Mouse (Mus musculus): ENCODE data around the gene Gck.
"Not testable (repeated sequence)": the region's sequence is repeated elsewhere in the genome, so short reads cannot be mapped to it uniquely, and the experiment has no call there.

Gene Gck

DNA sequence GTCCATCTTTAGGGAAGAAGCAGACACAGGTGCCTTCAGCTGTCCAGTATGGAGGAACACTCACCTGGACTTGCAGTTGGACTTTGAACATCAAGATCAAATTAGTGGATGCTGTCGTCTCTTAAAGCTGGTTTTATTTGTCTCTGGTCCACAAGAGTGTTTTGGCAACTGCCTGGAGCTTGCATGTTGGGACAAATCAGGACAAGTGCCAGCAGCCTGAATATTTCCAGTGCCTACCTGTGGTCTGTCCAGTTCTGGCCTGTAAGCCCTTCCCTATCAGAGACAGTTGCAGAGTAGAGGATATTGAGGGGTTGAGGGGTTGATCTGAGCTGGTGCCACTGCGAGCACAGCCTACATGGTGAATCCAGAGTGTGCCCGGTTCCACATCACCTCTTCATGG lies 16.9 kb upstream of the Gck start:
- in situ Hi-C loops (cut with MboI; ENCODE audit: low pct_unique_long_range_greater_than_20kb in 1 of 2, low sequenced_read_pairs in 2 of 2, unreplicated experiment in 1 of 2): no loop called here

DNA sequence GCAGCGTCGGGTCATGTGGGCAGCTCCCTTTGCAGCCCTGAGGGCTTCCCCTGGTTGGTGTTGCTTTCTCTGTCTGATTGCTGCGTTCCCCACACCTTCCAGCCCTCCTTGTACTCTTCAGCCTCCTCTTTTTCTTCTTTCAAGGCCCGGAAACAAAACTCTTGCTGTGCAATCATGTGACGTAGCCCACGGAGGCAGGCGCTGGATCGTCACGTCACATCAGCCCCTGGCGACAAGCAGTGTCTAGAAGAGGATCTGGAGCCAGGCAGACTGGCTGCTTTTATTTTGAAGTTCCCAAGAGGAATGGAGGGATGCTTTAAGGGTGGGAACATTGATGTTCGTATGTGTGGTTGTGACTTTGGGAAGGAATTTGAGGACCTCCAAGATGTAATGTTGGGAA lies 16.0 kb upstream of the Gck start:
- in situ Hi-C loops (cut with MboI; ENCODE audit: low pct_unique_long_range_greater_than_20kb in 1 of 2, low sequenced_read_pairs in 2 of 2, unreplicated experiment in 1 of 2): no loop called here

DNA sequence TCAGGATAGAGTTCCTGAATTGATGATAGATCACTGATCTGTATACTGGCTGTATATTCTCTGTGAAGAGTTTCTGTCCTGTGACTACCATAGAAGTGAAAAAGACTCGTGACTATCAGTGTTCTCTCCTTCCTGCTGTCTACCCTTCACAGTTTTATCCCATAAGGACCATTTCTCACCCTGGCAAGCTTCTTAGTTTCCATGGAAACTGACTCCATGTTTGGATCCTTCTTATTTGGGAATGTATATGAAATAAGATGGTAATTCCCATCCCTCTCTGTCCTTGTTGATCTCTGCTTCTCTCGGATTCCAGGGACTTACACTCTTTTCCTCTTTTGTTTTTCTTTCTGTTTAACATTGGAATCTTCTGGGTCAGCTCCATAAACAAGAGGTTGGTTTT lies 10.2 kb upstream of the Gck start:
- in situ Hi-C loops (cut with MboI; ENCODE audit: low pct_unique_long_range_greater_than_20kb in 1 of 2, low sequenced_read_pairs in 2 of 2, unreplicated experiment in 1 of 2): no loop called here

DNA sequence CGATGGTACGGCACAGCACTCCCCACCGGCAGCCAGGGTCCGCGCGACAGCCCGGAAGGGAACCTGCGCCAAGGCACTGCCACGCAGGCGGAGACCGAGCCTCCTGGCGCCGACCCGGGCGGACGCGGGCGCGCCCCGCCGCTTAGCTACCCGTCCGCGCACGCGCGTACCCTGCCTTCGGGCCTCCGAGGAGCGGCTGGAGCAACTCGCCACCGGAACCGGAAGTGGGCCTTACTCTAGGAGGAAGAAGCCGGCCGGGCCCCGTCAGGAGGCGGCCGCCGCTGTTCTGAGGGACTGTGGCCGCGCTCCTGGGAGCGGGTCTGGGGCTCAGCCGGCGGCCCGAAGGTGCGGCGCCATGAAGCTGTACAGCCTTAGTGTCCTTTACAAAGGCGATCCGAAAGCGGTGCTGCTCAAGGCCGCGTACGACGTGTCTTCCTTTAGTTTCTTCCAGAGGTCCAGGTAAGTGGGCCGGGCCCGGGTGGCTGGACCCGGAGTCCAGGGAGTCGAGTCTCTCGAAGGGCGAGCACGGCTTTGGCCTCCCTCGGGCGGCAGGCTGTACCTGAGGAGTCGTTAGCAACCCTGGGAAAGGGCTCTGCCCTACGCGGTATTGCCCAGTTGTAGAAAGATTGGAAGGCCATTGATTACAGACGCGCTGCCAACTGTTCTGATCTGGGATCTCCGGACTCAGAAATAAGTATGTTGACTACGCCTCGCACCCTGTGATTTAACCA lies 5.8 kb upstream of the Gck start, which contains the start of gene Ykt6:
Gene Ykt6, plus strand, starts transcription at position 148 of the 731 bp plus-strand sequence.
- in situ Hi-C loops (cut with MboI; ENCODE audit: low pct_unique_long_range_greater_than_20kb in 1 of 2, low sequenced_read_pairs in 2 of 2, unreplicated experiment in 1 of 2): no loop called here

DNA sequence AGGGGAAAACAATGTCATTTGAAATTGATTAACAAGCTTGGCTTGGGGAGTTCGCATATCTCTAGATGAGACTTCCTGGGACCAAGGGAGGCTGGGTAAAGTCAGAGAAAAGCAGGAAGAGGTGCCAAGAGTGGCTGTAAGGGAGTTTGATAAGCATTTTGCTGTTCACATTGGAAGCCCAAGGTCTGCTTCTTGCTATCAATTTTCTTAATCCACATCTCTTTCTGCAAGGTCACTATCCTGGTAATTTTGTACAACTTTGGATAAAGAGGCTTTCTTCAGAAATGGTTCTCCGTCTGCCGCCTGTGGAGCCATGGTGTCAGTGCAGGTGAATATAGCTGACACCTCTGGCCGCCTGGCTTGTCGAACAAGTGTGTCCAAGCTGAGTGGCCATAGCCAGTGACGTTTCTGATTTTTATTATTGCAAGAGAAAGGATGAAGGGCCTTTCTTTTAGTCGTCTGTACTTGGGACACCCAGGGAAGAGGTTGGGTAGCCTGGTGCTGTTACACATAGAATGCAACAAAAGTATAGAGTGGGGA lies 5.2 kb upstream of the Gck start:
- in situ Hi-C loops (cut with MboI; ENCODE audit: low pct_unique_long_range_greater_than_20kb in 1 of 2, low sequenced_read_pairs in 2 of 2, unreplicated experiment in 1 of 2): no loop called here

DNA sequence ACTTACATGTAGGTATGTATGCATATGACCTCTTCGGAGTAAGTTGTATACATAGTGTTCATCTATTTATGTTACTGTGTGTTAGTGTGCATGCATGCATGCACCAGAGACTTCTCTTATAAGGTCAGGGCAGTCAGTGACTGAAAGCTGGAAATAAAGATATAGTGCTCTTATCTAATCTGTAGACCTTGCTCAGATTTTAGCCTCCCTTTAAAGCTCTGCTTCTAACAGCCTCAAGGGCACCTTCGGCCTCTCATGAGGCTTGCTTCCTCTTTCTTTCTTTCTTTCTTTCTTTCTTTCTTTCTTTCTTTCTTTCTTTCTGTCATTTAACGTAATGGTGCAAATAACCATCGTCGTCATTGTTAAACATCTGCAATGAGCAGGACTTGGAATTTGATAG lies 4.6 kb upstream of the Gck start:
- in situ Hi-C loops (cut with MboI; ENCODE audit: low pct_unique_long_range_greater_than_20kb in 1 of 2, low sequenced_read_pairs in 2 of 2, unreplicated experiment in 1 of 2): no loop called here

DNA sequence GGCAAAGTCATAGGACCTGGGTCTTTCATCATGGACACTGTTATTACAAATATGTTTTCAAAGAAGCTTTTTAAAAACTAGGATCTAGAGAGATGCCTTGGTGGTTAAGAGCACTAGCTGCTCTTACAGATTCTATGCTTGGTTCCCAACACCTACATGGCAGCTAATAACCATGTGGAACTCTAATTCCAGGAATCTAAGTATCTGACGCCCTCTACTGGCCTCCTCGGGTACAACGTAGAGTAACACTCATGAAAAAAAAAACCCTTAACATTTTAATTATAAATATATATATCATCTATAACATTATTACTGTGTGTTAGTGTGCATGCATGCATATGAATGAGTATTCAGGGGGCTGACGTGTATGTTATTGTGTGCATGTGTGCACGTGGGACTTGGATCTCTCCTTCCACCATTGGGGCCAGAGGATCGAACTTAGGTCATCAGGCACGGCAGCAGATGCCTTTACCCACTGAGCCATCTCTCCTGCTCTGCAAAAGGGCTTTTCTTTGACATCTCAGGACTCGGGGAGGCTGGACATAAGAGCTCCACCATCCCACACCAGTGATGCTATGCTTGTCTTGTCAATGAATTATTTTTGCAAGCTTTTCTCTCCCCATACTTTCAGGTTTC lies 3.4 kb upstream of the Gck start:
- in situ Hi-C loops (cut with MboI; ENCODE audit: low pct_unique_long_range_greater_than_20kb in 1 of 2, low sequenced_read_pairs in 2 of 2, unreplicated experiment in 1 of 2): no loop called here

DNA sequence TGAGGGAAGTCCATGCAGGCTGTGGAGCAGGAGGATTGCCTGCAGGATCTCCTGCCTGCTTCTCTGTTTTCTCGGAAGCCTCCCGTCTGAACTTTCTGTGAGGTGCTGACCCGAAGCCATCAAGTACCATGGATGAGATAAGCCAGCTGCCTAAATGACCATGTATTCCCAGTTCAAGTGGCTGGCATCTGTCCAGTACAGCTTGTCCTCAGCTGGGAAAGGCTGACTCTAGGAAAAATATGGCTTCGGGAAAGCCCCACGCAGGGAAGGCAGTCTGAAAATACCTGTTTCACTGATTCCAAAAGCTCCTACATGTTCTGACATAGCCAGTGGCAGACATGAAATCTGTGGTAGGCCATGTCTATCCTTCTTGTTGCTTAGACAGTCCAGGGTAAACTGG lies 2.6 kb upstream of the Gck start:
- in situ Hi-C loops (cut with MboI; ENCODE audit: low pct_unique_long_range_greater_than_20kb in 1 of 2, low sequenced_read_pairs in 2 of 2, unreplicated experiment in 1 of 2): no loop called here

DNA sequence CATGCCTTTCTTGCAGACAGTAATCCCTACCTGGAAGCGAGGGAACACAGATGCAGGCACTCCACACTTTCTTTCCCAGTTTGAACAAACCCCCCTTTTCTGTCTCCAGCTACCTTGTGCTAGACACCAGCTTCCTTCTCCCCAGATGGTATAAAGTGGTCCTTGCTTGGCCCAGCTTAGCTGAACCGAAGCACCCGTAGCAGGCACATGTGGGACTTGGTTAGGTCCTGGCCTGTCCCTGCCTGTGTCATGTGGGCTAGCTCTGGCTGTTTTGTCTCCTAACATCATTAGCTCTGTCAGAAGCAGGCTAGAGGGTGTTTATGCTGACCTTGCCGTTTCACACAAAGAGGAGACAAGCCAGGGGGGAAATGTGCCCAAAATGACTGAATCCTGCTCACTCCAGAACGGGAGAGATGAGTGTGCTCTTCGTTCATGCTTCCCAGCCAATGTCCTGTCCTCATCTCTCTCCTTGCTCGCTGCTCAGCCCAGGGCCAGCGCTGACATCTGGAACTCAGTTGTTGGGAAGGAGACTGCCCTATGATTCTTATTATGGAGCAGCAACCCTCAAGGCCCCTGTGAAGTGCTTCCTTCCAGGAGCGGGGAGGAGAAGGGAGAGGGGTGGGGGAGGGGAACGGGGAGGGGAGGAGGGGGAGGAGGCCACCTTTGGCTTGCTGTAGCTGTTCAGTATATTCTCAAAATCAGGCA lies 1.2 kb downstream of the Gck start:
- in situ Hi-C loops (cut with MboI; ENCODE audit: low pct_unique_long_range_greater_than_20kb in 1 of 2, low sequenced_read_pairs in 2 of 2, unreplicated experiment in 1 of 2): no loop called here

DNA sequence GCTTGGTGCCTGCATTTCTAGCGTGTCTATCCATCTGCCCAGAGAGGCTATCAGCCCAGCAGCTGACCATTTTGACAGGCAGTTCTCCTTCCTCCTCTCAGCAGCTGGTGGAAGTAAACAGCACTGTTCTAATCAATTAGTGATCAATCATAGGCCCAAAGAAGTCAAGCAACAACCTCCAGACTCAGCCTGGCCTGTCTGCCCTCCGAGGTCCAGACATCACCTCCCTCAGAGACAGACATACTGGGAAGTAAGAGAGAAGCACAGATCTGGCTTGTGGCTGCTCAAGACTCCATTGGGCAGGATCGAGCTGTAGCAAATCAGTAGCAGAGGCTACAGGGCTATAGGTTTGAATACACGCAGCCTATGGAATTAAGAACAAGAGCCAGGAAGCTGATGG lies 2.1 kb downstream of the Gck start:
- in situ Hi-C loops (cut with MboI; ENCODE audit: low pct_unique_long_range_greater_than_20kb in 1 of 2, low sequenced_read_pairs in 2 of 2, unreplicated experiment in 1 of 2): no loop called here

DNA sequence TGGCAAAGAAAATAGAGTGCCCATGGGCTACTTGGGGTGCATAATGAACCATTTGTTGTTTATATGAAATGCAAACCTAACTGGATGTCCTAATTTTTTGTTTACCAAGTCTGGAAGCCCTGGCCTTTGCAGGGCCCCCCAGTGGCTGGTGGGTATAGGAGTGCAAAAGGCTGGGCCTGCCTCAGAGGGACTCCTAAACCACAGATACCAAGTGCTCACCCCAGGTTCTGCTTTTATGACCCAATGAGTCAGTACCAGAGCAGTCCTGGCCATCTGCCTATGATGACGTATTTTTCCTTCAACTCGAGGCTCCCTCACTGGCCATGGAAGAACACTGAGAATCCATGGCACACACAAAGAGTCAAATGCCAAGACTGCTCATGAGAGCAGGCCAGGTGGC lies 4.8 kb downstream of the Gck start:
- in situ Hi-C loops (cut with MboI; ENCODE audit: low pct_unique_long_range_greater_than_20kb in 1 of 2, low sequenced_read_pairs in 2 of 2, unreplicated experiment in 1 of 2): no loop called here

DNA sequence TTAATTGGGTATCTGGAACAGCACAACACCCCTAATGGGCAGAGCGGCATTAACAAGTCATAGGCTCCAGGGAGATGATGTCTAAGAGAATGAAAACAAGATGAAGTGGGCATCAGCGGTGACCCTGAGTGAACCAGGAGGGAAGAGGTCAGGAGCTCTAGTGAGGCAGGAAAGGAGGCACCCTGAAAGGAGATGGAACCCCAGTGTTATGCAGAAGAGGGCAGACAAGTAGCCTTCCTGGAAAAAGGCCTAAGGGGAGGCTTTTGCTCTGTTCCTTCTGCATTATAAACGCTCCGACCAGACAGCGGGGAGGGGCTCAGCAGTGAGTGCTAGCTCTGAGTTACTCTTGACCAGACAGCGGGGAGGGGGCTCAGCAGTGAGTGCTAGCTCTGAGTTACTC lies 6.9 kb downstream of the Gck start:
- in situ Hi-C loops (cut with MboI; ENCODE audit: low pct_unique_long_range_greater_than_20kb in 1 of 2, low sequenced_read_pairs in 2 of 2, unreplicated experiment in 1 of 2): no loop called here

DNA sequence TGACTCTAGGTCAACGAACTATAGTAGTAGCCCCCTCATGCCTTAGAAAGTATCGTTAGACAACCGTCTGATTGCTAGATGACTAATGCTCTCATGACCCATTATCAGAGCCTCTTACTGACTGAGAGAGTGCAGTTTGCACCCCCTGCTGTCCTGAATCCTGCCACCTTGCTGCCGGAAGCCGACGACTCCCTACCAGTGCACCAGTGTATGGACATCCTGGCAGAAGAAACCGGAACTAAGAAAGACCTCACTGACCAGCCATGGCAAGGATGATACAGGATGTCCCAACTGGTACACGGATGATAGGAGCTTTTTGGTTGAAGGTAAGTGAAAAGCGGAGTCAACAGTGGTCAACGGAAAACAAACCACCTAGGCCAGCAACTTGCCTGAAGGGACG lies 15.3 kb downstream of the Gck start:
- in situ Hi-C loops (cut with MboI; ENCODE audit: low pct_unique_long_range_greater_than_20kb in 1 of 2, low sequenced_read_pairs in 2 of 2, unreplicated experiment in 1 of 2): not testable (repeated sequence)

DNA sequence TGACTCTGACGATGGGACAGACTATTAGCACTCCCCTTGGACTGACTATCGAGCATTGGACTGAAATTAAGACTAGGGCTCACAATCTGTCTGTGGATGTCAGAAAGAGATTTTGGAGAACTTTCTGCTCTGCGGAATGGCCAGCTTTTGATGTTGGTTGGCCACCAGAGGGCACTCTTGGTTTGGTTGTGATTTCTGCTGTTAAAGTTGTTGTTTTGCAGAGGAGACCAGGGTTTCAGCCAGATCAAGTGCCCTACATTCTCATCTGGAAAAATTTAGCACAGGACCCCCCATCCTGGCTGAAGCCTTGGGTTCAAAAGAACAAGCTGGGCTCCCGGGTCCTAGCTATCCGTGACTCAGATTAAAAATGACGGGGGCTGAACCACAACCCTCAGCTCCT lies 17.9 kb downstream of the Gck start:
- in situ Hi-C loops (cut with MboI; ENCODE audit: low pct_unique_long_range_greater_than_20kb in 1 of 2, low sequenced_read_pairs in 2 of 2, unreplicated experiment in 1 of 2): not testable (repeated sequence)

DNA sequence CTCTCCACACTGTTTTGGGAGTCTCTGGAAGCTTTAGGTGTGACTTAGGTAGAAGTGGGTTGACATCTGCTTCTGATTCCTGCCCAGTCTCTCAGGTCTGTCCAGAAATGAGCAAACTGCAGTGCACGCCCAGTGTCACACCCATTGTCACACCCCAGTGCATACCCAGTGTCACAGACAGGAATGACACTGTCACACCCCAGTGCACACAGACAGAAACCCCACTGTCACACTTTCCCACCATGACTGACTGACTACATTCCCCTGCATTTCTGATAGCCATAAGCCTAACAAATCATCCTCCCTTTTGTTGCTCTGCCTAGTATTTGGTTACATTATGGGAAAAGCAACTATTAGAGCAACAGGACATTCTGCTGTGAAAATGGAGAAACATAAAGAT lies 19.3 kb downstream of the Gck start:
- in situ Hi-C loops (cut with MboI; ENCODE audit: low pct_unique_long_range_greater_than_20kb in 1 of 2, low sequenced_read_pairs in 2 of 2, unreplicated experiment in 1 of 2): no loop called here

DNA sequence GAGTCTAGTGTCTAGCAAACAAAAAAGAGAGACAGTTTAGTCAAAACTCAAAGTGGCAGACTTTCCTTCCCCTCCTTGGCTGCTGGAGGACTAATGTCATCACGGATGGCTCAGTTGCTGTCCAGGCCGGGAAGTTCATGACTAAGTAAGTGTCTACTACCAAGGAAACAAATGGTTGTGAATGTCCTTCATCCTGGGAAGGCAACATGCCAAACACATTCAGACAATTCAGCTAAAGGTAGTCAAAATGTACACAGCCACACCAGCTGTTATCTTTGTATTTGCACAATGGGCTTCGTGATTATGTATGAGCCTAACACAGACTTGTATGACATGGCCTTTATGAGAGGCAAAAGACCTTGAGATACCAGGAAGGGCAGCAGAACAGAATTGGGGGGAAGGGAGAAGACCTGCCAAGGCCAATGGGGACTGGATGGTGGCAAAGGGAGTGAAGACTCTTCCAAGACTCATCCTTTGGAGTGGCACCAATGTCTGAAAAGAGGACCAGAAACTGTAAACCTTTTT lies 23.1 kb downstream of the Gck start:
- in situ Hi-C loops (cut with MboI; ENCODE audit: low pct_unique_long_range_greater_than_20kb in 1 of 2, low sequenced_read_pairs in 2 of 2, unreplicated experiment in 1 of 2): no loop called here

DNA sequence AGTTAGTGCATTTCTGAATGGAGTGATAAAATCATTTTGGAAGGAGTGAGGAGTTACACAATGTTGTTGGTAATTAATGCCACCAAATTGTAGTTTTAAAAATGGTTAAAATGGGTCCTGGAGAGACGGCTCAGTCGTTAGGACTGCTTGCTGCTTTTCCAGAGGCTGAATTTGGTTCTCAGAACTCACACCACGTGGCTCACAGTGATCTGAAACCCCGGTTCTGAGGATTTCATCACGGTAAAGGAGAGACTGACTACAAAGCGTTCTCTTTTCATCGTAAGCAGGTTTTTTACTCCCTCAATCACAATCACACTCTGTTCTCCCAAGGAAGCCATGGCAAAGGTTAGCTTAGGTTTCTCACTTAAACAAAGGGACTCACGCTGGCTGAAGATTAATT lies 25.2 kb downstream of the Gck start:
- in situ Hi-C loops (cut with MboI; ENCODE audit: low pct_unique_long_range_greater_than_20kb in 1 of 2, low sequenced_read_pairs in 2 of 2, unreplicated experiment in 1 of 2): no loop called here

DNA sequence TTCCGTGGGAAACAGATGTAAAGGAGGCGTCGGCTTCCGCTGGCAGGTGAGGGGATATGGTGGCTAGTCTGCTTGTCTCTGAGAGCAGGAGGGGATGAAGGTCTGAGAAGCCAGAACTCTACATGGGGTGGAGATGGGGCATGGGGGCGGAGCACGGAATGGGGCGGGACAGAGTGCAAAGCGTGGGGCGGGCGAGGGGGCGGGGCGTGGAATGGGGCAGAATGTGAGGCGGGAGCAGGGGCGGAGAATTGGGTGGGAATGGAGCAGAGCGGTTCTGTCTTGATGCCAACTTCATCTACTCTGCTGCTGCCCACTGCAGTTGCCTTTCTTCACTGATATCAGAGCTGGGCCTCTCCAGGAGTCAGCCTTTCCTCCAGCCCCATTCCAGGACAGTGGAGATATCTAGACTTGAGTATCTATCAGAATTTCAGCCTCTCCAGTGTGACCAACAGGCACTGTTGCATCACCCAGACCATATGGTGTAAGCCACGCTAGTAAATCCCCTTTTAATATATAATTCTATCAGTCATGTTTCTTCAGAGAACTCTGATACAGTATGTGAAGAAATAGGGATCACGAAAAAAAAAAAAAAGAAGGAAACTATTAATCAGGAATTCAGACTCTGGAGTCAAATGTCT lies 29.4 kb downstream of the Gck start:
- in situ Hi-C loops (cut with MboI; ENCODE audit: low pct_unique_long_range_greater_than_20kb in 1 of 2, low sequenced_read_pairs in 2 of 2, unreplicated experiment in 1 of 2): no loop called here

DNA sequence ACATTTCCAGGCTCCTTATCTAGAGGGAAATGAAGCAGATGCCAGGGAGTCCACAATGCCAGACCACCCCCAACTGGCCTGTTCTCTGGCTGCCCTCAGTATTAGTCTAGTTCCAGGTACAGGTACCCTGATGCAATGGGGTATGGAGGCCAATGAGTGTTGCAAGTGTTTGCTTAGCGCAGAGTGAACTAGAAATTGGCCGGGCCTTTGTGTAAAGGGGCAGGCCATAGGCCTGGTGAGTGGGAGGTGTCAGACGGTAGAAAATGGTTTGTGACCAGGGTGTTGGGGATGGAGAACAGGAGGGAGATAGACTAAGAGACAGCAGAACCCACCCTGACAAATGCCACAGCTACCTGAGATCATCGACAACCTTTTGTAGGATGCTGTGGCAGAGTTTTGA lies 30.3 kb downstream of the Gck start:
- in situ Hi-C loops (cut with MboI; ENCODE audit: low pct_unique_long_range_greater_than_20kb in 1 of 2, low sequenced_read_pairs in 2 of 2, unreplicated experiment in 1 of 2): no loop called here

All from mouse embryonic stem cell (cell line).